8 mouse cellular contexts compared by ENCODE assay signal in the genomic region with DNA sequence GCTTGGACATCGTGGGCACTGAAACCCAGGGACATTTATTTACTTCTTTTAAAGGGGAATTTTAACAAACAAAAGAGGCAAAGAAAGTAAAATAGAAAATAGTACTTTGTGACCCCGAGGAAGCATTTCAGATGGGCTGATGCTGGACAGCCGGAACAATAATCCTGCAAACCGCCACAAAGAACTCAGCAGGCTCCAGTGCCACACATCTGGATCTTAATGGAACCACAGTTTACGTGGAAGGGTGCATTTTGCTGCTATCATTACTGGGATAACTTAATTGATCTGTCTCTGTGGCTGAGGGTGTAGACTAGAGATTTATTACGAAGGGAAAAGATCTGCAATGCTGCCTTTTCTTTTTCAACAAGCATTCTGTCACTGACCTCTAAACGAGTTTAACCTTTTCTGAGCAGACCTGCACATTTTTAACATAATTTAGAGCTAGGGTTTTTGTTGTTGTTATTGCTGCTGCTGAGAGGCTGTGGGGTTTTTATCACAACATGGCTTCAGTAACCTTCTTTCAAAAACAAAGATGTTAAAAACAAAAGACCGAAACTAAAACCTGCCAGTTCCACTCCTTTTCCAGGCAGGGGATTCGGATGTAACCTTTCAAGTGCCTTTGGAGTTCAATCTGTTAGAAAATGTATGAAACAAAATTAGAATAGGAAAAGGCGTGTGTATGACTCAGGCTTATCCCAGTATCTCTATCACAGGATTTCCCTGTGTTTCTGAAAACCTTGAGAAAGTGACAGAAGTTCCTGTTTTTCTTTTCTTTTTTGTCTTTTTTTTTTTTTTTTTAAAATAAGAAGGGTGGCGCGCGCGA.
DNase-seq lines count a peak whose midpoint lies in the region; ATAC-seq and TF ChIP-seq lines count a peak whose summit lies in the region.

No protein-coding gene starts in this region.

- no peak for TF ChIP-seq CTCF in kidney, adult 2 months (conservative IDR thresholded peaks at IDR 0.05; ENCODE audit: insufficient read depth, insufficient read length, low read depth, low read length)
- TF ChIP-seq CTCF in heart, postnatal 0 days (IDR thresholded peaks at IDR 0.05; ENCODE audit: low read depth): no peak

- no peaks in the 10 kb centered on the region for H3K27me3 ChIP-seq in kidney, adult 2 months (replicated peaks; ENCODE audit: control insufficient read depth, insufficient read depth, low read length)
- H3K27me3 ChIP-seq in heart, postnatal 0 days (ENCODE audit: control insufficient read depth, insufficient read depth, low read length): no peaks in the 10 kb centered on the region
- H3K27me3 ChIP-seq in midbrain, embryonic 11.5 days (ENCODE audit: control insufficient read depth, insufficient read depth, low read length): peaks cover 20% of the 10 kb centered on the region

- peak overlapping the region; percentile 72; the same call in 1 of the 2 replicates for H3K27ac ChIP-seq in kidney, adult 2 months (ENCODE audit: insufficient read depth, low read depth, low read length)
- H3K27ac ChIP-seq in heart, postnatal 0 days (ENCODE audit: low read depth): peak overlapping the region; percentile 96
- no peak overlapping the region for H3K27ac ChIP-seq in midbrain, embryonic 11.5 days (ENCODE audit: low read depth, low read length)

- peak overlapping the region; percentile 64 for H3K4me3 ChIP-seq in kidney, adult 2 months (ENCODE audit: insufficient read depth, low read depth, low read length)
- H3K4me3 ChIP-seq in heart, postnatal 0 days (ENCODE audit: low read depth, low read length): peak overlapping the region; percentile 98
- H3K4me3 ChIP-seq in midbrain, embryonic 11.5 days (ENCODE audit: low read depth, low read length): peak overlapping the region; percentile 81

- peak; percentile 59 for DNase-seq in kidney, adult 2 months
- DNase-seq in kidney, postnatal 10 days: no peak
- peak; percentile 57 for DNase-seq in MEL-GATA-1-ER (ENCODE audit: extremely low read depth, low read depth)
- peak; percentile 5 for DNase-seq in heart, postnatal 0 days (ENCODE audit: low spot score)
- peak; percentile 90 for DNase-seq in midbrain, embryonic 11.5 days (ENCODE audit: low spot score, missing footprints)
- DNase-seq in right cerebral cortex, adult 18-20 months: no peak
- DNase-seq in gastrocnemius, postnatal 4 days (ENCODE audit: low spot score in 2 of 2): no peak
- no peak for DNase-seq in lung, postnatal 14 days

- ATAC-seq in heart, postnatal 0 days (ENCODE audit: insufficient read depth, low read depth): no peak
- ATAC-seq in midbrain, embryonic 11.5 days (ENCODE audit: low FRiP score): no peak

- peak overlapping the region; percentile 80 for H3K4me2 ChIP-seq in heart, postnatal 0 days (ENCODE audit: low read depth, low read length)
- peak overlapping the region; percentile 95 for H3K4me2 ChIP-seq in midbrain, embryonic 11.5 days

- no peak for TF ChIP-seq EP300 in heart, postnatal 0 days (IDR thresholded peaks at IDR 0.05; ENCODE audit: low read depth)

- no peaks in the 10 kb centered on the region for H3K36me3 ChIP-seq in kidney, adult 2 months (ENCODE audit: control insufficient read depth, insufficient read depth, low read length)
- no peaks in the 10 kb centered on the region for H3K36me3 ChIP-seq in heart, postnatal 0 days (replicated peaks; ENCODE audit: control insufficient read depth, insufficient read depth, low read length)
- H3K36me3 ChIP-seq in midbrain, embryonic 11.5 days (ENCODE audit: control insufficient read depth, insufficient read depth, low read length): no peaks in the 10 kb centered on the region

- H3K9me3 ChIP-seq in heart, postnatal 0 days (replicated peaks; ENCODE audit: control insufficient read depth, low read length): no peaks in the 10 kb centered on the region
- H3K9me3 ChIP-seq in midbrain, embryonic 11.5 days (ENCODE audit: control insufficient read depth, low read length): no peaks in the 10 kb centered on the region

- H3K9ac ChIP-seq in heart, postnatal 0 days (replicated peaks; ENCODE audit: low read depth, low read length): peak overlapping the region; percentile 98
- H3K9ac ChIP-seq in midbrain, embryonic 11.5 days (ENCODE audit: low read length): peak overlapping the region; percentile 84

- no peak for TF ChIP-seq POLR2A in kidney, adult 2 months (IDR thresholded peaks at IDR 0.05; ENCODE audit: low read depth, low read length)

- H3K4me1 ChIP-seq in kidney, adult 2 months (ENCODE audit: control insufficient read depth, insufficient read depth, low read length): peaks cover 14% of the 10 kb centered on the region; the same call in 1 of the 2 replicates
- peaks cover 32% of the 10 kb centered on the region for H3K4me1 ChIP-seq in heart, postnatal 0 days (ENCODE audit: control insufficient read depth, insufficient read depth)
- H3K4me1 ChIP-seq in midbrain, embryonic 11.5 days (ENCODE audit: control insufficient read depth, insufficient read depth, low read length): peaks cover 18% of the 10 kb centered on the region

- 19% methylated on average over 14 of the region's 14 CpGs for WGBS in kidney, adult 2 months
- WGBS in heart, postnatal 0 days: 19% methylated on average over 14 of the region's 14 CpGs
- under 1% methylated on average over 14 of the region's 14 CpGs for WGBS in midbrain, embryonic 11.5 days

Comparison
In these comparisons a context has a peak if more than half of its experiments do, and no peak if none do; other contexts are left out.
1. DNase-seq: peak in kidney, adult 2 months (single experiment), MEL-GATA-1-ER (single experiment), heart, postnatal 0 days (single experiment) and midbrain, embryonic 11.5 days (single experiment); none in kidney, postnatal 10 days (single experiment), right cerebral cortex, adult 18-20 months (single experiment), gastrocnemius, postnatal 4 days (0 of 2) and lung, postnatal 14 days (single experiment).
2. Peak in every context shown above with its lines, with median percentiles within 50 percentile points of each other: H3K4me3 ChIP-seq.